Comparison of ENCODE assay signal across 21 mouse cellular contexts in the genomic region with DNA sequence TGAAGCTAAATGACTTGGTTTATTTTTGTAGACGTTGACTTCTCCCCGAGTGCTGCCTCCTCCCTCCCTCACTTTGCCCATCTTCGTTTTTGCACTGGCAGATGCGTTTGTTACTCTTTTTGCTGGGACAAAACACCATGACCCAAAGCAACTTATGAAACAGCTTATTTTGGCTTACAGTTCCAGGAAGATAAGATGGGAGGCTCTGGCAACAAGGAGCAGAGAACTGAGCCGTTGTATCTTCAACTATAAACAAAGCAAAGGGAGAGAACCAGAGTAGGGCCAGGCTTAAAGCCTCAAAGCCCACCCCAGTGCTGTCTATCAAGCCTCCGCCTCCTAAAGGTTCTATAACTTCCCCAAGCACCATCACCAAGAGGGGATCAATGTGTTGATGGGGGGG.
A peak's percentile ranks its signal among the peaks of the same experiment; 100 is the strongest.
DNase-seq lines count a peak whose midpoint lies in the region; ATAC-seq lines count a peak whose summit lies in the region.
"Had no signal": no experiment of that assay in that cellular context is flagged by ENCODE, and none has a peak within 500 bp of the region (broad histone marks: within the 10 kb centered on the region; RNA-seq: fewer than 3 reads in every experiment).

No protein-coding gene starts in this region.

- WGBS in heart, embryonic 12.5 days: 40% methylated on average over 6 of the region's 6 CpGs
- 41% methylated on average over 6 of the region's 6 CpGs for WGBS in lung, embryonic 16.5 days
- 49% methylated on average over 6 of the region's 6 CpGs for WGBS in stomach, embryonic 16.5 days

- no peaks in the 10 kb centered on the region for H3K9me3 ChIP-seq in heart, embryonic 12.5 days (replicated peaks)
- no peaks in the 10 kb centered on the region for H3K9me3 ChIP-seq in lung, embryonic 16.5 days (ENCODE audit: control insufficient read depth, low read length)
- H3K9me3 ChIP-seq in stomach, embryonic 16.5 days (replicated peaks; ENCODE audit: control insufficient read depth, low read length): no peaks in the 10 kb centered on the region
- H3K9me3 ChIP-seq: embryonic facial prominence, embryonic 12.5 days; forebrain, embryonic 15.5 days; G1E had no signal

- no peak overlapping the region for H3K27ac ChIP-seq in heart, embryonic 12.5 days (ENCODE audit: poor library complexity, severe bottlenecking)
- H3K27ac ChIP-seq in lung, embryonic 16.5 days (ENCODE audit: low read length): peak overlapping the region; percentile 83
- H3K27ac ChIP-seq in stomach, embryonic 16.5 days (ENCODE audit: low read length): peak overlapping the region; percentile 55; the same call in 1 of the 2 replicates
- H3K27ac ChIP-seq: embryonic facial prominence, embryonic 12.5 days; forebrain, embryonic 15.5 days; heart, adult 2 months had no signal

- DNase-seq in heart, adult 11 months: peak; percentile 92
- no peak for DNase-seq in lung, adult 18-20 months
- DNase-seq in lung, postnatal 36 days: peak; percentile 12
- DNase-seq in layer of hippocampus, postnatal 14 days (ENCODE audit: low spot score in 2 of 2): no peak
- DNase-seq in neural tube, embryonic 10.5 days (ENCODE audit: extremely low spot score, low spot score): no peak
- DNase-seq: adrenal gland, postnatal 10 days; B cell, adult 2 months; cerebellum, adult 11 months; cerebellum, adult 8-10 months; cerebellum, postnatal 14 days; gastrocnemius, postnatal 36 days; heart, adult 2 months; heart, postnatal 36 days had no signal

- no peaks in the 10 kb centered on the region for H3K36me3 ChIP-seq in heart, embryonic 12.5 days
- no peaks in the 10 kb centered on the region for H3K36me3 ChIP-seq in lung, embryonic 16.5 days (ENCODE audit: control insufficient read depth, insufficient read depth, low read length)
- H3K36me3 ChIP-seq in stomach, embryonic 16.5 days (ENCODE audit: control insufficient read depth, insufficient read depth, low read length): no peaks in the 10 kb centered on the region
- H3K36me3 ChIP-seq: embryonic facial prominence, embryonic 12.5 days; forebrain, embryonic 15.5 days; G1E had no signal

- no peak overlapping the region for H3K4me3 ChIP-seq in heart, embryonic 12.5 days
- H3K4me3 ChIP-seq in lung, embryonic 16.5 days (ENCODE audit: low read length): no peak overlapping the region
- no peak overlapping the region for H3K4me3 ChIP-seq in stomach, embryonic 16.5 days (replicated peaks; ENCODE audit: low read length)
- H3K4me3 ChIP-seq: embryonic facial prominence, embryonic 12.5 days; forebrain, embryonic 15.5 days; heart, adult 2 months had no signal

- no peak overlapping the region for H3K9ac ChIP-seq in heart, embryonic 12.5 days
- no peak overlapping the region for H3K9ac ChIP-seq in lung, embryonic 16.5 days (ENCODE audit: low read length)
- no peak overlapping the region for H3K9ac ChIP-seq in stomach, embryonic 16.5 days (ENCODE audit: low read length)
- H3K9ac ChIP-seq: embryonic facial prominence, embryonic 12.5 days; forebrain, embryonic 15.5 days had no signal

- no peak for ATAC-seq in heart, embryonic 12.5 days (ENCODE audit: insufficient number of reproducible peaks, low FRiP score)
- peak; percentile 71 for ATAC-seq in lung, embryonic 16.5 days (ENCODE audit: low read depth)
- no peak for ATAC-seq in stomach, embryonic 16.5 days (ENCODE audit: insufficient read depth, low FRiP score)
- ATAC-seq: CD4-positive, CD25-positive, alpha-beta regulatory T cell, adult 4 months; forebrain, embryonic 15.5 days had no signal

- no peaks in the 10 kb centered on the region for H3K27me3 ChIP-seq in heart, embryonic 12.5 days (replicated peaks)
- H3K27me3 ChIP-seq in lung, embryonic 16.5 days (ENCODE audit: control insufficient read depth, insufficient read depth, low read depth, low read length): no peaks in the 10 kb centered on the region
- no peaks in the 10 kb centered on the region for H3K27me3 ChIP-seq in stomach, embryonic 16.5 days (ENCODE audit: control insufficient read depth, insufficient read depth, low read length)
- H3K27me3 ChIP-seq: embryonic facial prominence, embryonic 12.5 days had no signal

- H3K4me1 ChIP-seq in heart, embryonic 12.5 days (replicated peaks): peaks cover 9% of the 10 kb centered on the region
- H3K4me1 ChIP-seq in lung, embryonic 16.5 days (replicated peaks; ENCODE audit: control insufficient read depth, insufficient read depth, low read length): peaks cover 28% of the 10 kb centered on the region
- H3K4me1 ChIP-seq in stomach, embryonic 16.5 days (ENCODE audit: control insufficient read depth, insufficient read depth, low read length): peaks cover 15% of the 10 kb centered on the region

- H3K4me2 ChIP-seq in heart, embryonic 12.5 days: no peak overlapping the region
- H3K4me2 ChIP-seq in lung, embryonic 16.5 days (ENCODE audit: low read depth, low read length): no peak overlapping the region
- H3K4me2 ChIP-seq in stomach, embryonic 16.5 days (ENCODE audit: low read depth, low read length): no peak overlapping the region
- H3K4me2 ChIP-seq: embryonic facial prominence, embryonic 12.5 days; forebrain, embryonic 15.5 days; heart, embryonic 11.5 days had no signal

Comparison
In these comparisons a context has a peak if more than half of its experiments do, and no peak if none do; other contexts are left out.
1. DNase-seq: peak in heart, adult 11 months (single experiment) and lung, postnatal 36 days (single experiment); none in lung, adult 18-20 months (0 of 2), layer of hippocampus, postnatal 14 days (0 of 2) and neural tube, embryonic 10.5 days (single experiment).